Mouse (Mus musculus) megakaryocyte, embryonic 14.5 days (primary cell): Measurements from ENCODE around the gene Tdrd5. TPM values are rescaled to one million over a fixed set of nuclear protein-coding genes. Genes with fewer than 3 reads are reported as not detected.
A peak's percentile ranks its signal among the peaks of the same experiment; 100 is the strongest.

ENCODE experiments used
- H3K27me3 ChIP-seq: replicated peaks from 2 replicates; pipeline ENCODE3; 2012; ENCODE audit warnings: inconsistent platforms
- H3K36me3 ChIP-seq: replicated peaks from 2 replicates; pipeline ENCODE3; 2012; ENCODE audit warnings: low read length, inconsistent platforms, mixed read lengths
- H3K4me1 ChIP-seq: 2 replicates; pipeline ENCODE4 v1.6.1; 2012; ENCODE audit warnings: inconsistent platforms
- H3K4me3 ChIP-seq: replicated peaks from 2 replicates; pipeline ENCODE3; 2012; ENCODE audit warnings: moderate library complexity, mild to moderate bottlenecking, inconsistent platforms
- H3K9me3 ChIP-seq: 2 replicates; pipeline ENCODE4 v1.6.1; 2012; ENCODE audit warnings: inconsistent platforms
- FLI1 ChIP-seq: IDR thresholded peaks from 2 replicates; pipeline ENCODE4 v1.6.1; 2012; ENCODE audit warnings: low read length, inconsistent platforms, mixed read lengths
- GATA1 ChIP-seq: IDR thresholded peaks from 3 replicates; pipeline ENCODE4 v1.6.1; 2012; ENCODE audit warnings: mixed read lengths, low read length, inconsistent platforms, borderline replicate concordance
- polyA plus RNA-seq: library from polyadenylated mRNA; stranded (reverse); fragments of >175 nt; gene quantifications from 2 replicates; pipeline ENCODE4 v1.2.3, GENCODE M21; 2012; ENCODE audit warnings: low replicate concordance; ENCODE audit not compliant: insufficient read depth

Tdrd5 gene
- polyA plus RNA-seq, 1 experiment: not detected

DNA sequence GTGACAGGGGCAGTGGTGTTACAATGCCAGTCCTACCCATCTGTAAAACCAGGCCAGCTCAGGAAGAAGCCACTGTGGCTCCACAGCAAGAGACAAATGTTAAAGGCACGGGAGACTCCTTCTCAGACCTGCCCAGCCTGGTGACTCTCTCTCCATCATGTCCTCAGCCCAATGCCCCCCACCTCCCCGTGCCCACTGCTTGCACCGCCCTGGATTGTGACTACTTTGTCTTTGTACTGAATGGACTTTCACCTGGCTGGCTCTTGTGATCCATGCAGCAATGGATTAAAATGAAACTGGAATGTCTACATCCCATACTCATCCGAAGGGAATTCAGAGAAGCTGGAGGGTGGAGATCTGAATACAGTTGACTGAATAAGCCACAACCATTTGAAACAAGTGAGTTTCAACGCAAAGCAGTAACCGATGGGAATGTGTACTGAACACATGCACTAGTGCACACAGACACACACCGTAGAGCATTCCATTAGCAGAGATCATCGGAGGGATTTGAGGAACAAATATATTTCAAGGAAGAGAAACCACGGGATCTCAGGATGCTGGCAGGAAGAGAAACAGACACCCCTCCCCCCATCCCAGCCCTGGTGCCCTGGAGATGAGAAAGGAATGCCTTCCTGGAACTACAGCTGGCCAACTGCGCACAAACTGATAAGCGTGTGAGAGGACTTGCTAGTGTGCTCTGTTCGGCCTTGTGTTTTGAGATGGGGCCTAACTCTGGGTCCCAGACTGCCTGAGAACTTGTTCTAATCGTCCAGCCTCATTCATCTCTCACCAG lies 81.1 kb downstream of the Tdrd5 start:
- no peaks in the 10 kb centered on the region for H3K27me3 ChIP-seq
- H3K4me3 ChIP-seq: peak overlapping the region; percentile 64
- peaks cover 93% of the 10 kb centered on the region for H3K4me1 ChIP-seq
- no peak for TF ChIP-seq FLI1
- no peak for TF ChIP-seq GATA1
- H3K36me3 ChIP-seq: peaks cover 2% of the 10 kb centered on the region
- H3K9me3 ChIP-seq: no peaks in the 10 kb centered on the region

DNA sequence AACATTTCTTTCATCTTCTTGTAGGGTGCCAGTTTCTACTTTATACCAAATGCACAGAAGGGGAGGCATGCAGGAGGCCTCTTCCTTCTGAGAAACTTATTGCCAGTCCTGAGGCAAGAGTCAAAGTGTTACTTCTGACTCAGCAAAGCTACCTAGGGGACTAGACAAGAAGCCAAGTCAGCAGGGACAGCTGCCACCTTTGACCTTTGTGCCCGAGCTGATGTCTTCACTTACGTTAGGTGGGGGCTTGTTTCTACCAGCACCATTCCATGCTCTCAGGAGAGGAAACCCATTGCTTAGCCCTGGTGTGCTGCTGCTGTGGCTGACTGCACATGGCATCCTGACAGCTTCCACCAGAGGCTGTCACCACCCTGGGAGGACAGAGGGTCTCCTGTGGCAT lies 82.1 kb downstream of the Tdrd5 start:
- H3K4me1 ChIP-seq: peaks cover 93% of the 10 kb centered on the region
- peak overlapping the region; percentile 51 for H3K4me3 ChIP-seq
- no peaks in the 10 kb centered on the region for H3K27me3 ChIP-seq
- H3K9me3 ChIP-seq: no peaks in the 10 kb centered on the region
- H3K36me3 ChIP-seq: peaks cover 2% of the 10 kb centered on the region
- TF ChIP-seq FLI1 (no peak), GATA1 (no peak)

DNA sequence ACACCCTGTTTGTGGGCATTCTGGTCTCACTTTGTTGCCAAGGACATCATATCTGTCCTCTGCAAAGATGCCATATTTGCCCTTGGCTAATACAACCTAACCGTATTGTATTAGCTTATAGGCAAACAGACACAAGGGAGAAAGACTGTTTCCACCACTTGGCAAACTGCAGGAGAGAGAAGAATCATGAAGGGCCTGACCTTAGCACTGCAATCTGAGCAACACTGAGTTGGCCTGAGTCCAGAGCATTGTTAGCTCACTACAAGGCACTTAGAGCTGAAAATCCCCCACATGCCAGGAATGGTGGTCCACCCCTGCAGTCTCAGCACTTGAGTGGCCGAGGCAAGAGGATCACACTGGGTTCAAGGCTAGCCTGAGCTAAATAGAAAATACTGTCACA lies 84.9 kb downstream of the Tdrd5 start:
- Histone ChIP-seq H3K9me3 (no peaks in the 10 kb centered on the region), H3K4me1 (peaks cover 70% of the 10 kb centered on the region), H3K27me3 (peaks cover 1% of the 10 kb centered on the region), H3K4me3 (no peak overlapping the region), H3K36me3 (peaks cover 1% of the 10 kb centered on the region)
- TF ChIP-seq FLI1: no peak
- TF ChIP-seq GATA1: no peak

DNA sequence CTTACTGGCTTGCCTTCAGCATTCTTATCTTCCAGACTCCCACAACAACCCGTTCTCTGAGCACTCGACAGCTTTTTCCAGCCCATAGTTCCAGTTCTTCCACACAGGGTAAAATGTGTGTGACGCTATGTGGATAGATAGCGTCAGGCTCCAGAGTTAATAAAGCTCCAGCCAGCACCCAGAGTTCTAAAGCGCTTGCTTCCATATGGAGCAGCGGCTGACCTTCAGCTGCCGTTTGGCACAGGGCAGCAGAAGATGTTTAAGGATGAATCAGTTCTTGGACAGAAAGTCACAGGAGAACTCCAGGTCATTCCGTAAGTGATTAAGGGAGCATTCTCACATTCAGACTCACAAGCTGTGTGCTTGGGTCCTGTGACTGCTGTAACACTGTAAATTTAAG lies 85.5 kb downstream of the Tdrd5 start:
- no peaks in the 10 kb centered on the region for H3K36me3 ChIP-seq
- peak overlapping the region; percentile 56 for H3K4me3 ChIP-seq
- H3K4me1 ChIP-seq: peaks cover 70% of the 10 kb centered on the region
- peaks cover 3% of the 10 kb centered on the region for H3K27me3 ChIP-seq
- TF ChIP-seq GATA1: no peak
- no peak for TF ChIP-seq FLI1
- no peaks in the 10 kb centered on the region for H3K9me3 ChIP-seq

DNA sequence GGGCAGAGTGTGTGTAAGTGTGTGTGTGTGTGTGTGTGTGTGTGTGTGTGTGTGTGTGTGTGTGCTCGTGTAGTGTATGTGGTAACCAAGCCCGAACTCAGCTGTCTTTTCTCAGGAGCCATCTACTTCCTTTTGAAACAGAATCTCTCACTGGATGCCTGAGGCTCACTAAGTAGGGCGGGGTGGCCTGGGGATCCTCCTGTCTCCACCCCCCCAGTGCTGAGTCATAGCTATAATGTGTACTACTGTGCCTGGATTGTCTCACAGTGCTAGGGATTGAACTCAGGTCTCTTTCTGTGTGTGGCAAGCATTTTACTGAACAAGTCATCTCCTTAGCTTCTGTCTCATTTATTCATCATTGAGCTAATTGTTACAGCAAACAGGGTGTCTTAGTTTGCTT lies 86.1 kb downstream of the Tdrd5 start:
- Histone ChIP-seq H3K4me3 (peak overlapping the region; percentile 56), H3K4me1 (peaks cover 70% of the 10 kb centered on the region), H3K36me3 (no peaks in the 10 kb centered on the region), H3K9me3 (no peaks in the 10 kb centered on the region), H3K27me3 (peaks cover 3% of the 10 kb centered on the region)
- TF ChIP-seq GATA1: no peak
- TF ChIP-seq FLI1: no peak

DNA sequence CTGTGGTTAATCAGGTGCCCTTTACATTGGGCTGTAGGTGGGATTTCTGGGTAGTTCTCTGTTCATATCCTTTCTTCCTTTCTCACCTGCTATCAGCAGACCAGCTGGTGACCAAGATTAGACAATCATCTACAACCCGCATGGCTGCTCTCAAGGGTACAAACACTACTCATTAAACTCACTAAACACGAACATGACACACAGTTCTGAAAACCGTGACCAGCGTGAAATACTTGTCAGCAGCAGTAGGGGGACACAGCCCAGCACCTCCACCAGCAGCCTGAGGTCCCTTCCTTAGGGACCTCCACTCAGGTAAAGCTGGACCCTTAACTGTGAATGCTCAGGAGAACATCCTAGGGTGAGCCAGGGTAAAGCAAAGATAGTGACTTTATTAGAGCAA lies 87.2 kb downstream of the Tdrd5 start:
- peaks cover 3% of the 10 kb centered on the region for H3K27me3 ChIP-seq
- no peaks in the 10 kb centered on the region for H3K36me3 ChIP-seq
- H3K4me1 ChIP-seq: peaks cover 59% of the 10 kb centered on the region
- H3K4me3 ChIP-seq: no peak overlapping the region
- no peak for TF ChIP-seq GATA1
- no peak for TF ChIP-seq FLI1
- no peaks in the 10 kb centered on the region for H3K9me3 ChIP-seq

DNA sequence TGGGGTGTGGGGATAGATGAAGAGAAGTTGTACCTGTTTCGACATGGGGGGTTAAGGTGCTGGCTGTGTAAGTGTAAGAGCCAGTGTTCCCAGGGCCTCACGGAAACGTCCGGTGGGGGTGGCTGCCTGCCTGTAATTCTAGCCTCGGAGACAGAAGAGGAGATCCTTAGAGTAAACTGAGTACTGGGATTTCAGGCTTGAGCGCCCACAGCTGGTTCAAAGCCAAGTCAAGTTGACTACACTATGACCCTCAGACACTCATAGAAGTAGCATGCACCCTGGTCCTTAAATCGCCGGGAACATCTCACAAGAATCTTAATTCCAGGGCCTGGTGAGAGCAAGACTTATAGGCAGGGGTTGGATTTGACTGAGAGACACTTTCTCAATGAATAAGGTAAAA lies 88.8 kb downstream of the Tdrd5 start:
- Histone ChIP-seq H3K4me1 (peaks cover 46% of the 10 kb centered on the region), H3K27me3 (peaks cover 3% of the 10 kb centered on the region), H3K36me3 (no peaks in the 10 kb centered on the region), H3K9me3 (no peaks in the 10 kb centered on the region), H3K4me3 (no peak overlapping the region)
- TF ChIP-seq GATA1 (no peak), FLI1 (no peak)

DNA sequence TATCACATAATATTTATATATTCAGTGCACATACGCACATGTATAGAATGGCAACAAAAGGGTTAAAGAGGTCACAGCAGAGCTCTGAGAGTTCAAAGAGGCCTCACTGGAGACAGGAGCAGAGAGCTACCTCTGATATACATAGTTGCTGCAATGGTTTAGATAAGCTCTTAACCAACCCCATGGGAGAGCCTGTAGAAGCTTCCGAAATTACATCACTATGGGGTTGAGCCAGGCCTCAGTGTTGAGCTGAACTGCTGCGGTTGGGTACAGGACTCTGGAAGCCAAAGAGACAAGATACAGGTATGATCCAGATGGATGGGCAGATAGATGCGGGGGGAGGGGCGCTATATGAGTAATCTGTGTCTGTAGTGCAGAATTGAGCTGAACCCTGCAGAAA lies 90.5 kb downstream of the Tdrd5 start:
- Histone ChIP-seq H3K4me1 (peaks cover 34% of the 10 kb centered on the region), H3K9me3 (no peaks in the 10 kb centered on the region), H3K36me3 (no peaks in the 10 kb centered on the region), H3K27me3 (peaks cover 3% of the 10 kb centered on the region), H3K4me3 (no peak overlapping the region)
- TF ChIP-seq FLI1 (no peak), GATA1 (no peak)

DNA sequence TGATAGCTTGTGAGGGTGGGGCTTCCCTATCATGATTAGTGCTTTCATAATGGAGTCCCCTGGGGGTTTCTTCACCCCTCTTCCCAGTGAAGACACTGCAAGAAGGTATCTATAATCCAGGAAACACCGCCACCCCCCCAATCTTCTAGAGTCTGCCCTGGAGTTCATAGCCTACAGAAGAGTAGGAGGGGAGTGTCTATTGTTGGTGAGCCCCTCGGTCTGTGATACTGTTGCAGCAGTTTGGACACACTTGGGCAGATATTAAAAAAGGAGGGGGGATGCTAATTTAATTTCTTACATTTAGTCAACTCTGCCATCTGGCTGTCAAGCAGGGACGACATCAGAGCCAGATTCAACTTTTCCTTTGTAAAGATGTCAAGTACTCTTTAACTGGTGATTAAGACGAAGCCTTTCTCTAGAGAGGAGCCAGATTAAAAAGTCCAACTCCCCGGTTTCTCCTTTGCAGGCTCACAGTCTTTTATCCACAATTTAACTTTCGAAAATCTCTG lies 91.6 kb downstream of the Tdrd5 start:
- H3K36me3 ChIP-seq: no peaks in the 10 kb centered on the region
- no peaks in the 10 kb centered on the region for H3K9me3 ChIP-seq
- peaks cover 28% of the 10 kb centered on the region for H3K4me1 ChIP-seq
- H3K4me3 ChIP-seq: no peak overlapping the region
- H3K27me3 ChIP-seq: peaks cover 10% of the 10 kb centered on the region
- TF ChIP-seq FLI1: no peak
- no peak for TF ChIP-seq GATA1

Other genes starting within 250 kb of the Tdrd5 start
- 0.56 and 0.87 TPM in 2 replicates for gene Fam163a, start 98.6 kb downstream of the Tdrd5 start, polyA plus RNA-seq
- gene Nphs2, start 7.1 kb upstream of the Tdrd5 start, polyA plus RNA-seq: 0.27 TPM in 1 of 2 replicates, not detected in the other
- 95.0 and 1,003 TPM in 2 replicates for gene Gm2000, start 62.4 kb upstream of the Tdrd5 start, polyA plus RNA-seq
- not detected in 2 replicates for gene Axdnd1, start 117.5 kb upstream of the Tdrd5 start, polyA plus RNA-seq
- gene Soat1, start 170.7 kb upstream of the Tdrd5 start, polyA plus RNA-seq: 23.7 TPM in 1 of 2 replicates, not detected in the other
- gene Gm10031, start 220.3 kb upstream of the Tdrd5 start, polyA plus RNA-seq: 1.2 and 1.8 TPM in 2 replicates